Mouse (Mus musculus): ENCODE measurements around the gene Fscn2. TPM values are rescaled to one million over a fixed set of nuclear protein-coding genes. Genes with fewer than 3 reads are reported as not detected.

Fscn2 gene
- polyA plus RNA-seq, 2 experiments = not detected

GRCm38 (mm10) chr11:120315416-120315761, 45.9 kb upstream of the Fscn2 start:
- TF ChIP-seq EP300 (IDR thresholded peaks at IDR 0.05; ENCODE audit: low read depth) = no peak
- no peak for TF ChIP-seq CTCF (IDR thresholded peaks at IDR 0.05; ENCODE audit: low read depth)
- Histone ChIP-seq H3K9ac (replicated peaks) (peak overlapping the region; percentile 60), H3K36me3 (replicated peaks; ENCODE audit: control insufficient read depth, insufficient read depth, low read depth) (no peaks in the 10 kb centered on the region), H3K4me1 (replicated peaks; ENCODE audit: control insufficient read depth in 2 of 2, insufficient read depth in 2 of 2, low read length in 1 of 2) (peaks cover 16 to 19% of the 10 kb centered on the region in 2 experiments), H3K4me3 (ENCODE audit: insufficient read depth in 1 of 2, low read depth in 2 of 2, low read length in 2 of 2) (peak overlapping the region; percentile 66 to 73), H3K27me3 (ENCODE audit: control insufficient read depth, insufficient read depth, low read length) (no peaks in the 10 kb centered on the region), H3K27ac (peak overlapping the region; percentile 90), H3K4me2 (ENCODE audit: low read depth) (peak overlapping the region; percentile 99), H3K9me3 (ENCODE audit: control insufficient read depth, low read length) (no peaks in the 10 kb centered on the region)
- WGBS (ENCODE audit: insufficient replicate concordance) = 34% methylated on average over 4 of the region's 4 CpGs
- no peak for ATAC-seq (ENCODE audit: insufficient read depth)
- no peak for DNase-seq (ENCODE audit: low read depth in 3 of 3, low spot score in 3 of 3)

DNA sequence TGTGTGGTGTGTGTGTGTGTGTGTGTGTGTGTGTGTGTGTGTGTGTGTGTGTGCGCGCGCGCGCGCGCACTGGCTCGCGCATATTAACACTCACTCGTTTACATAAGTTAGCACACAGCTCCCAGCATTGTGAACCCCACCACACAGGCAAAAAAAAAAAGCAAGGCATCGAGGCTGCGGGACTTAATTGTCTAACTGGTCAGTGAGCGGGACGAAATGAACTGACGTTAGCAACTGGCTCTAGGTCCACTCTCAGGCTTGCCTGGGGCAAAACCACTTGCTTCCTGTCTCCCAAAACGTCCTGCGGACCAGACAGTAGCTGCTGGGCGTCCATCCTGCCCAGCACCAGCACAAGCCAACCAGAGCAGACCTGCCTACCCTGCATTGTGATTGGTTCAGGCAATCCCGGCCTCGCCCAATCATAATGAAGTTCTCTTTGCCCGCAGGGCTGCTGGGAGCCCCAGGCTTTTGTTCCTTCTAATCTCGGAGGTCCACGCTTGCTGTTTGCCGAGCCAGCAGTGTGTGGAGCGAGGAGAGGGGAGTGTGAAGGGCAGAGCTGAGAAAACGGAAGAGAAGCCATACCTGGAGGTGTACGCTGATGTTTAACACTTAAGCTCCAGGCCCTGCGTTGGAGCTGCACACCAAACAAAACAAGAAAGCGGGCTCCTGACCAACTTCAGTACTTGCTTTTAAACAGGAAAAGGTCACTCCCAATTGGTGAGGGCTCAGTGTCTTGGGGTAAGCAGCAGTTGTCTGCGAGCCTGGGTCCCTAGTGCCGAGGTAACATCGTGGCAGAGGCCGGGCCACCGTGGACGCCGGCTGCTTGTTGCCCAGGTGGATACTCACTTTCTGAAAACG, 45.3 kb upstream of the Fscn2 start:
- no peaks in the 10 kb centered on the region for H3K36me3 ChIP-seq (replicated peaks; ENCODE audit: control insufficient read depth, insufficient read depth, low read depth)
- no peaks in the 10 kb centered on the region for H3K9me3 ChIP-seq (ENCODE audit: control insufficient read depth, low read length)
- peak overlapping the region; percentile 99 for H3K4me2 ChIP-seq (ENCODE audit: low read depth)
- H3K27ac ChIP-seq = peak overlapping the region; percentile 90
- DNase-seq (ENCODE audit: low read depth in 3 of 3, low spot score in 3 of 3) (peak; percentile 89 to 90 (median 90)), ATAC-seq (ENCODE audit: insufficient read depth) (peak; percentile 98)
- 5% methylated on average over 37 of the region's 37 CpGs for WGBS (ENCODE audit: insufficient replicate concordance)
- H3K4me1 ChIP-seq (replicated peaks; ENCODE audit: control insufficient read depth in 2 of 2, insufficient read depth in 2 of 2, low read length in 1 of 2) = peaks cover 16% of the 10 kb centered on the region in 2 experiments
- H3K27me3 ChIP-seq (ENCODE audit: control insufficient read depth, insufficient read depth, low read length) = no peaks in the 10 kb centered on the region
- peak overlapping the region; percentile 66 to 73 for H3K4me3 ChIP-seq (ENCODE audit: insufficient read depth in 1 of 2, low read depth in 2 of 2, low read length in 2 of 2)
- TF ChIP-seq EP300 (IDR thresholded peaks at IDR 0.05; ENCODE audit: low read depth) (peak; percentile 44; the same call in 1 of the 2 replicates), CTCF (IDR thresholded peaks at IDR 0.05; ENCODE audit: low read depth) (no peak)
- H3K9ac ChIP-seq (replicated peaks) = peak overlapping the region; percentile 82

GRCm38 (mm10) chr11:120316690-120317254, 44.6 kb upstream of the Fscn2 start:
- TF ChIP-seq EP300 (IDR thresholded peaks at IDR 0.05; ENCODE audit: low read depth) = no peak
- TF ChIP-seq CTCF (IDR thresholded peaks at IDR 0.05; ENCODE audit: low read depth) = no peak
- Histone ChIP-seq H3K9ac (replicated peaks) (peak overlapping the region; percentile 82), H3K27ac (peak overlapping the region; percentile 90), H3K36me3 (replicated peaks; ENCODE audit: control insufficient read depth, insufficient read depth, low read depth) (no peaks in the 10 kb centered on the region), H3K4me2 (ENCODE audit: low read depth) (peak overlapping the region; percentile 99), H3K4me1 (replicated peaks; ENCODE audit: control insufficient read depth in 2 of 2, insufficient read depth in 2 of 2, low read length in 1 of 2) (peaks cover 14 to 16% of the 10 kb centered on the region in 2 experiments), H3K9me3 (ENCODE audit: control insufficient read depth, low read length) (no peaks in the 10 kb centered on the region), H3K4me3 (ENCODE audit: insufficient read depth in 1 of 2, low read depth in 2 of 2, low read length in 2 of 2) (peak overlapping the region; percentile 66 to 71), H3K27me3 (ENCODE audit: control insufficient read depth, insufficient read depth, low read length) (no peaks in the 10 kb centered on the region)
- 16% methylated on average over 13 of the region's 13 CpGs for WGBS (ENCODE audit: insufficient replicate concordance)
- DNase-seq (ENCODE audit: low read depth in 3 of 3, low spot score in 3 of 3) = no peak
- peak; percentile 59 for ATAC-seq (ENCODE audit: insufficient read depth)

DNA sequence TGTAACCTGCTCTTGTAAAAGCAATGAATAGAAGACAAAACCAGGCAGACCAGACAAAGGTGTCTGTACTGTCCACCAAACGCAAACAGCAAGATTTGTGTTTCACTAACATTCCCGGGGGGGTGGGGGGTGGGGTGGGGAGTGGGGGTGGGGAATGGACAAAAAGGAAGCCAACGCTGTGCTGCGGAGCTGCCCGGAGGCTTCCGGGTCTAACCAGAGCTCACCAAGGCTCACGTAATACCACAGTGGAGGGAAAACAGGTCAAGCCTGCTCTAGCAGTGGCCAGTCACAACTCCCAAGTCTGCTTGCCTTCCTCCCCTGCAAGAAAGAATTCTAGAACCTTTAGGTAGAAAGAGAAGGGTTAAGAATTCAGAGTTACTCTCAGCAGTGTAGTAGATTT, 43.9 kb upstream of the Fscn2 start:
- Histone ChIP-seq H3K4me3 (ENCODE audit: insufficient read depth in 1 of 2, low read depth in 2 of 2, low read length in 2 of 2) (no peak overlapping the region), H3K27ac (no peak overlapping the region), H3K9ac (replicated peaks) (no peak overlapping the region; the same call in 1 of the 2 replicates), H3K4me2 (ENCODE audit: low read depth) (peak overlapping the region; percentile 99; the same call in 1 of the 2 replicates), H3K9me3 (ENCODE audit: control insufficient read depth, low read length) (no peaks in the 10 kb centered on the region), H3K27me3 (ENCODE audit: control insufficient read depth, insufficient read depth, low read length) (no peaks in the 10 kb centered on the region), H3K36me3 (replicated peaks; ENCODE audit: control insufficient read depth, insufficient read depth, low read depth) (no peaks in the 10 kb centered on the region), H3K4me1 (replicated peaks; ENCODE audit: control insufficient read depth in 2 of 2, insufficient read depth in 2 of 2, low read length in 1 of 2) (peaks cover 14 to 16% of the 10 kb centered on the region in 2 experiments)
- DNase-seq (ENCODE audit: low read depth in 3 of 3, low spot score in 3 of 3) (no peak), ATAC-seq (ENCODE audit: insufficient read depth) (no peak)
- TF ChIP-seq EP300 (IDR thresholded peaks at IDR 0.05; ENCODE audit: low read depth) (no peak), CTCF (IDR thresholded peaks at IDR 0.05; ENCODE audit: low read depth) (no peak)
- 51% methylated on average over 7 of the region's 7 CpGs for whole genome bisulfite sequencing (ENCODE audit: insufficient replicate concordance)

DNA sequence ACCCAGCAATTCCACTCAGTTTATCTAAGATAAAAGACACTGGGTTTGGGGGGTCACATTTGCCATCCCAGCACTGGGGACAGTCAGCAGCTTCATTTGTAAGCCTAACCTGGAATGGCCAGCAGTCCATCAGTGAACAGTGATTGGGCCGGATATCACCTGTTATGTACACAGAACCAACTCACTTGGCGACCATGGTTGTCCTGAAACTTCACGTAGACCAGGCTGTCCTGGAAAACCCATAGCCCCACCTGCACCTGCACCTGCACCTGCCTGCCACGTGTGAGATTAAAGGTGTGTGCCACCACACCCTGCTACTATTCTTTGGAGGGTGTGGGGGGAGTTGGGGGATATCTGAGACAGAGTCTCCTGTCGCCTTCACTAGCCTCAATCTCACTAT, 42.0 kb upstream of the Fscn2 start:
- no peak overlapping the region for H3K27ac ChIP-seq
- H3K27me3 ChIP-seq (ENCODE audit: control insufficient read depth, insufficient read depth, low read length) = no peaks in the 10 kb centered on the region
- H3K9ac ChIP-seq (replicated peaks) = no peak overlapping the region
- H3K4me2 ChIP-seq (ENCODE audit: low read depth) = no peak overlapping the region
- no peaks in the 10 kb centered on the region for H3K36me3 ChIP-seq (replicated peaks; ENCODE audit: control insufficient read depth, insufficient read depth, low read depth)
- TF ChIP-seq CTCF (IDR thresholded peaks at IDR 0.05; ENCODE audit: low read depth) = no peak
- TF ChIP-seq EP300 (IDR thresholded peaks at IDR 0.05; ENCODE audit: low read depth) = no peak
- no peak overlapping the region for H3K4me3 ChIP-seq (ENCODE audit: insufficient read depth in 1 of 2, low read depth in 2 of 2, low read length in 2 of 2)
- WGBS (ENCODE audit: insufficient replicate concordance) = 73% methylated on average over 5 of the region's 5 CpGs
- ATAC-seq (ENCODE audit: insufficient read depth) = no peak
- DNase-seq (ENCODE audit: low read depth in 3 of 3, low spot score in 3 of 3) = no peak
- H3K4me1 ChIP-seq (replicated peaks; ENCODE audit: control insufficient read depth in 2 of 2, insufficient read depth in 2 of 2, low read length in 1 of 2) = peaks cover 14 to 16% of the 10 kb centered on the region in 2 experiments
- H3K9me3 ChIP-seq (ENCODE audit: control insufficient read depth, low read length) = no peaks in the 10 kb centered on the region

Data from liver, embryonic 14.5 days (tissue).